Mouse (Mus musculus) left cerebral cortex, postnatal 14 days (tissue): ENCODE results near the gene Gm9903. TPM values are rescaled to one million over a fixed set of nuclear protein-coding genes. Genes with fewer than 3 reads are reported as not detected.

Source experiments
- DNase-seq, 2 experiments: peaks; one replicate each; pipeline ENCODE4 v3.0.0; 2021 to 2022; ENCODE audit warnings: low spot score in 2 of 2, mixed read lengths in 1 of 2
- intact Hi-C: fragments of 180-260 bp; cut with DNase I; formaldehyde crosslinking; loops from one replicate; pipeline ENCODE4 v1.15.1; 2025
- total RNA-seq, 2 experiments: library from RNA; stranded (reverse); gene quantifications; 2 replicates each; pipeline ENCODE4 v1.2.3; 2021

The Gm9903 gene
- total RNA-seq, 2 experiments from 2014 or later, result 0.72 to 1.3 TPM

- intact Hi-C loops, result no loop called here
- no peak for DNase-seq
Measured at GRCm38 (mm10) chr5:33637606-33638350, 8.1 kb downstream of the Gm9903 start.

DNA sequence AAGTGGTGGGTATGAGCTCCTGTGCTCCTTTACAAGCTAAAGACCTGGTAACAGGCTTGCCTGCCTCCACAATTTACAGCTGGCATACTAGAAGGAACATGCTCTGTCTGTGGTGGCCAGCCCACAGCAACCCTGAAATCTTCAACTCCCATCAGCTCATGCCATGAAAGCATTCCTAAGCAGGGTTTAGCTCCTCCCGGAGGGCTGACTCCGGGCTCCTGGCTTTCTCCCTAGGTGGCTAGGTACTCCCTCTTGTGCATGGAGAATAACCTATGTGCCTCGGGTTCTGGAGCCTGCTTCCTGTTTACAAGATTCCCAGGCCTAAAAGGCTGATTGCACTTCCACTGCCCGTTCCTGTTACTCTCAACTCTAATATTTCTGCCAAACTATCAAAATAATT, 9.1 kb downstream of the Gm9903 start:
- DNase-seq, result no peak
- intact Hi-C loops, result no loop called here

- intact Hi-C loops, result no loop called here
Measured at GRCm38 (mm10) chr5:33640652-33641051, 10.9 kb downstream of the Gm9903 start.

GRCm38 (mm10) chr5:33651017-33651416, 21.3 kb downstream of the Gm9903 start:
- intact Hi-C loops, result no loop called here

More at GRCm38 (mm10) chr5:33640652-33641051, 10.9 kb downstream of the Gm9903 start:
- DNase-seq, result peak; percentile 59 to 64

GRCm38 (mm10) chr5:33651541-33651920, 21.8 kb downstream of the Gm9903 start:
- intact Hi-C loops, result no loop called here

More at GRCm38 (mm10) chr5:33651017-33651416, 21.3 kb downstream of the Gm9903 start:
- DNase-seq, result no peak

GRCm38 (mm10) chr5:33651921-33652782, 22.4 kb downstream of the Gm9903 start, which contains the start of gene Slbp:
Gene Slbp, minus strand, starts transcription at chr5:33652574.
- intact Hi-C loops, result no loop called here
- peak; percentile 94 to 95 for DNase-seq

More at GRCm38 (mm10) chr5:33651541-33651920, 21.8 kb downstream of the Gm9903 start:
- no peak for DNase-seq

- no peak for DNase-seq
- intact Hi-C loops, result no loop called here
Measured at GRCm38 (mm10) chr5:33652783-33653173, 23.1 kb downstream of the Gm9903 start.

DNA sequence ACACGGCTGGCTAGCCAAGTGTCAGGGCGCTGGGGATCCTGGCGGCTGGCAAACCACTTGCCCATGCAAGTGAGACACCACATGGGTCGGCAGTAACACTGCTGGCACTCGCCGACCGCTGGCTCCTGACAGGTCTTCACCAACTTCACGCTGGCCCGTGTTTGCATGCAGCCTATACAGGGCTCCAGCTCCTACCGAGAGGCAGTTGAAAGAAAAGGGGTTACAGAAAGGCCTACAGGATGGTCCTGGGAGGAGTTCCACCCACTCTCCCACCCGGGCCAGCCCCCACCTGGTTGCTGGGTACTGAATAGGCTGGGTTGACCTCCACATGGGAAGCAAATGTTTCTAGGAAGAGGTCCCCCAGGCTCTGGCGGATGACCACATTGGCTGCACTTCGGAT, 24.7 kb downstream of the Gm9903 start:
- no peak for DNase-seq
- intact Hi-C loops, result no loop called here

DNA sequence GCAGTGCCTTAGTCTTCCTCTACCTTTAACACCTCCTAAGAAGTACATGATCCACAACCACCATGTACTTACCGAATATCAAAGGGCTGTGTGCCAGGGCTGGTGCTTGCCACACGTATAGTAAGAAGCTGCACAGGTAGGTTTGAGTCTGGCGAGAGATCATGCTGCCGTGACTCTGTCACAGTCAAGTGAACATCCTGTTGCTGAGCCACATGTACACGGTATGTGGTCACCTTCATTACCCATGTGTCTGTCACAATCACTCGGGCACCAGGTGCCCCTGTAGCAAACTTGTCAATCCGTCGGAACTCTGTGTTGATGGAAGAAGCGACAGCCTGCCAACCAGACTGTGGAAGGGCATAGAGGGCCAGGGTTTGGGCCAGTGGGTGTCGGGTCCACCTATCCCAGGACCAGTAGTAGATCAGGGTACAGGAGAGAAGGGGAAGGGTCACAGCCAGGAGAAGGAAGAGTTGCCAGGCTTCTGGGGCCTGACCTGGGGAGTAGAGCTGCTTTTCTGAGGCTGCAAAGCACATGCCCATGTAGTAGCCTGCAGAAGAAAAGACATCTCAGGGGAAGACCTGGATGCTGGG, 25.6 kb downstream of the Gm9903 start:
- intact Hi-C loops, result no loop called here
- no peak for DNase-seq

GRCm38 (mm10) chr5:33656739-33657138, 27.0 kb downstream of the Gm9903 start:
- DNase-seq, result no peak
- intact Hi-C loops, result no loop called here

GRCm38 (mm10) chr5:33657251-33657786, 27.6 kb downstream of the Gm9903 start:
- intact Hi-C loops, result no loop called here
- DNase-seq, result peak in 1 of 2 experiments; percentile 35

GRCm38 (mm10) chr5:33657787-33658663, 28.3 kb downstream of the Gm9903 start, which contains the start of the genes Tacc3 and Tmem129:
Gene Tacc3, plus strand, starts transcription at chr5:33658128.
Gene Tmem129, minus strand, starts transcription at chr5:33658416.
- peak; percentile 98 for DNase-seq

DNA sequence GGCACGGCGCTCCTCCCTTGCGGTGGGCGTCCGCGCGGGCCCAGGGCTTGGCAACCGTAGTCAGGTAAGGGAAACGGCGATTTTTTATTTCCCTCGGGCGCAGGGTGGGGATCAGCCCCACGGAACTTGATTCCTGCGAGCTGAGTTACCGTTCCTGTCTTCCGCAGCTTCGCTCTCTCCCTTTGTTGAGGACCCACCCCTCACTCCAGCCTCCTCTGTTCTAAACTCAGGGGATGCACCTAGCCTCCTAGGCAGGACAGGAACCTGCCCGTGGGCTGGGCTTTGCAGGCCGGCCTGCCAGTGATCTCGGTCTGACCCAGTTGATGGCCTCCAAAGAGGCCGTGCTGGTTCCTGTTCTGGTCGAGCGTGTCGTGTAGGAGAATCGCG, 28.9 kb downstream of the Gm9903 start:
- DNase-seq, result no peak
- intact Hi-C loops, result no loop called here

More at GRCm38 (mm10) chr5:33657787-33658663, 28.3 kb downstream of the Gm9903 start, which contains the start of the genes Tacc3 and Tmem129:
- intact Hi-C loops, result no loop called here

DNA sequence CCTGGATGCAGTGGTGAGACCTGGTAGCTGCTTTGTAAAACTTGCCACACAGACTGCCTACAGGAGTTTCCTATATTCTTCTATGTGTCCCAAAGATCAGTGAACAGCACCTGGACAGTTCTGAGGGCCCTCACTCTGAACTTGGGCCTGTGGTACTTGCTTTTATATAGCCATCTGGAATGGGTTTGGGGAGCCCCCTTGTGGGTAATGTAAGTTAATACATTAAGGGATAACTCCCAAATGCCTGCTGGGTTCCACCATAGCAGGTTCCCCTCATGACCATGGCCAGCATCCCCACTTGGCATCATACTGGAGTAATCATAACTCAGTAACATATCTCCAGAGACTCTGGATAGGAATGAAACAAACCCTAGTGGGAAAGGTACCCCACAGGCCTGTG, 38.5 kb downstream of the Gm9903 start:
- no peak for DNase-seq
- intact Hi-C loops, result loop anchor here (10.0 kb wide), 1 partner anchor 267 kb away; the partner anchor contains the start of gene Nelfa

DNA sequence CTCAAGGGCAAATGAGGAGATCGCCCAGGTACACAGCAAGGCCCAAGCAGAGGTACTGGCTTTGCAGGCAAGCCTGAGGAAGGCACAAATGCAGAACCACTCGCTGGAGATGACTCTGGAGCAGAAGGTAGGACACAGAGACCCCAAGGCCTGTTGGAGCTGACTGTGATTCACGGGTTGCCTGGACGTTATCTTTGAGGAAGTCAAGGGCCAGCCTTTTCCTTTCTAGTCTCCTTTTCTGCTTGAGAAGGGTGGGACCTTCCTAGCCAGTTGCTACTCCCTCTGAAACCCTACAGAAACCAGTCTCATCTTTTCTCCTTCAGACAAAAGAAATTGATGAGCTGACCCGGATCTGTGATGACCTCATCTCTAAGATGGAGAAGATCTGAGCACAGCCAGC, 41.9 kb downstream of the Gm9903 start:
- DNase-seq, result no peak
- intact Hi-C loops, result no loop called here

- peak; percentile 55 to 67 for DNase-seq
- intact Hi-C loops, result no loop called here
Measured at GRCm38 (mm10) chr5:33674439-33674838, 44.7 kb downstream of the Gm9903 start.

DNA sequence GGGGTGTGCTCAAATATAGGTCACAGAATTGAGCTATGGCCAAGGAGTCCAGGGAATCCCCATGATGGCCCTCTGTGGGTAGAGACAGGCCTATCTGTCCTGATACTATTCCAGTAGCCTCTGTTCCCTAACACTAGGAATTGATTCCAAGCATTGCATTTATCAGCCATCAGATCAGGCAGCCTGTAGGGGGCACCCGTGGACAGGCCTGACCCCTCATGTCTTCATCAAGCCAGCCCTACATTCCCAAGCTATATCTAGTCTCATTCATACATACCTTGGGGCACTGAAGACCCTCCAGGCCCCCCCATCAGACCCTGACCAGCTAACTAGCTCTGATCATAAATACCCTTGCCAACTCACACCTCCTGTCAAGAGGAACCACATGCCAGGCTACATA, 46.2 kb downstream of the Gm9903 start:
- peak; percentile 63 to 67 for DNase-seq
- intact Hi-C loops, result no loop called here

DNA sequence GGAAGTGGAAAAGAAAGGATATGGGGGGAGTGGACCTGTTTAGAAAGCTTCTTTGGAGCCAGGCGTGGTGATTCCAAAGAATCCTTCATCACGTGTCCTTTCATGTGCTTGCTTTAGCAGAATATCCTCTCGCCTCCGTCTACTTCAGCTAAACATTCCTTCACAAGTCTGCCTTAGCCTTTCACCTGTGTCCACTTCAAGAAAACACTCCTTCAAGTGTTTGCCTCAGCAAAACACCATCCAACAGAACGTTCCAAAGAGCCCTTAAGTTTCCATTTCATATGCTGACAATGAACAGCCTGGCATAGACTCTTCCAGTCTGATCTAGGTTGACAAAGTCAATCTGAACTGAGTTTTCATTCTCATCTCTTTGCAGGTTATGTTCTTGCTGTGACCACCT, 48.5 kb downstream of the Gm9903 start:
- intact Hi-C loops, result no loop called here

More for the DNA sequence above, 48.5 kb downstream of the Gm9903 start:
- DNase-seq, result no peak
